Mouse (Mus musculus): ENCODE data around the gene Rbfox2. TPM values are rescaled to one million over a fixed set of nuclear protein-coding genes. Genes with fewer than 3 reads are reported as not detected.

Rbfox2 gene
- polyA plus RNA-seq, 1 experiment = 6.1 TPM

DNA sequence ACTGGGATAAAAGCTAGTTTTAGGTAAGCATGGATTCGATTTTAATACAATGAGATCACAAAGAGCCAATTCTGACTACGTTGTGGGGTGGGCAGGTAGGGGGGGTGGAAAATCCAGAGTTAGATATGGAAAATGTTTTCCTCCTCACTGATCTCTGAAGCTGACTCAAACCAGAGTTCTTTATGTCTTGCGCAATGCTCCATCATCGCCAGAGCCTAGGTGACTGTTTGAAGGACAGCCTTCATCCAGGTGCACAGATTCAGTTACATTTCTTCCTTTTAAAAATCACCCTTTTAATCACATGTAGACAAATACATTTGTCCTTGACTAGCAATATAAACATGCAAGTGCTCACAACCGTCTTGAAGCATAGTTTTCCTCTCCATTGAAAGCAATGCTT, 62.2 kb downstream of the Rbfox2 start:
- WGBS = 70% methylated on average over 5 of the region's 5 CpGs
- Histone ChIP-seq H3K27ac (ENCODE audit: control insufficient read depth, insufficient read depth, low read depth, low read length, poor library complexity) (no peak overlapping the region), H3K4me1 (ENCODE audit: control insufficient read depth, insufficient read depth, low read length) (no peaks in the 10 kb centered on the region; the same call in 1 of the 2 replicates), H3K4me3 (replicated peaks; ENCODE audit: control insufficient read depth, low read depth, low read length) (no peak overlapping the region)
- TF ChIP-seq POLR2A (IDR thresholded peaks at IDR 0.05; ENCODE audit: borderline replicate concordance, control insufficient read depth, low read depth, low read length) (no peak), CTCF (IDR thresholded peaks at IDR 0.05; ENCODE audit: control insufficient read depth, insufficient read depth, low read length) (no peak)

- WGBS = 77% methylated on average over 5 of the region's 5 CpGs
- Histone ChIP-seq H3K4me1 (ENCODE audit: control insufficient read depth, insufficient read depth, low read length) (no peaks in the 10 kb centered on the region; the same call in 1 of the 2 replicates), H3K4me3 (replicated peaks; ENCODE audit: control insufficient read depth, low read depth, low read length) (no peak overlapping the region), H3K27ac (ENCODE audit: control insufficient read depth, insufficient read depth, low read depth, low read length, poor library complexity) (no peak overlapping the region)
- no peak for TF ChIP-seq CTCF (IDR thresholded peaks at IDR 0.05; ENCODE audit: control insufficient read depth, insufficient read depth, low read length)
- no peak for TF ChIP-seq POLR2A (IDR thresholded peaks at IDR 0.05; ENCODE audit: borderline replicate concordance, control insufficient read depth, low read depth, low read length)
These were observed 62.8 kb downstream of the Rbfox2 start for GRCm38 (mm10) chr15:77243876-77244560.

DNA sequence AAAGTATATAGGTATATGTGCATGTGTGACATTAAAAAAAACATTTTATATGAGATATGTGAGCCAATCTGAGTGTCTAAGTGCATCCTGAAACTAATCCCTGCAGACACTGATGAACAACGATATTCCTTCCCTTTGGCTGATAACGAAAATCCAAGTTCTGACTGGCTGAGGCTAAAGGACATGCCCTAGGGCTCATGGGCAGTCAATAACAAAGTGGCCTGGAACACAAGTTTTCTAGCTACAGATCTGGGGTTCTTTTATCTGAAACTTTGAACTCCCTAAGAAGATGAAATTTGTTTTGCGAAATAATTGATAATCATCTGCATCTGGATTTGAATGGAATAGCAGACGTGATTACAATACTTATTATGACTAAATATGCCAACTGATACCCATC, 66.2 kb downstream of the Rbfox2 start:
- 81% methylated on average over 4 of the region's 4 CpGs for WGBS

DNA sequence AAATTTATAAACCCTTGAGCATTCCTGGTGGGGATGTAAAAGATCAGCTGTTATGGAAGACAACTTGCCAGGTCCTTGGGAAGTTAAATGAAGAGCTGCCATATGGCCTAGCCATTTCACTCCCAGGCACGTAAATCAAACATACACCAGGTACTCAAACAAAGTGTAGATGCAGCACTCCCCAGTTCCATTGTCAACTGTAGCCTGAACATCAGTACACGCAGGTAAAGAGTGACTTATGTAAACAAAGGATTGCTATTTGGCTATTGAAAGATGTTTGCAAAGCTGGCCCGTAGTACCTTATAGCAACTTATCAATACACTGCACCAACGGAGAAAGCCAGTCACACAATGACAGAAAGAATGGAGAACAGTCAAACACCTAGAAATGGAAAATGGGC, 67.2 kb downstream of the Rbfox2 start:
- WGBS = 83% methylated on average over 4 of the region's 4 CpGs
- Histone ChIP-seq H3K4me3 (replicated peaks; ENCODE audit: control insufficient read depth, low read depth, low read length) (no peak overlapping the region), H3K27ac (ENCODE audit: control insufficient read depth, insufficient read depth, low read depth, low read length, poor library complexity) (no peak overlapping the region), H3K4me1 (ENCODE audit: control insufficient read depth, insufficient read depth, low read length) (no peaks in the 10 kb centered on the region; the same call in 1 of the 2 replicates)
- TF ChIP-seq POLR2A (IDR thresholded peaks at IDR 0.05; ENCODE audit: borderline replicate concordance, control insufficient read depth, low read depth, low read length) (no peak), CTCF (IDR thresholded peaks at IDR 0.05; ENCODE audit: control insufficient read depth, insufficient read depth, low read length) (no peak)

More for the DNA sequence above, 66.2 kb downstream of the Rbfox2 start:
- H3K4me3 ChIP-seq (replicated peaks; ENCODE audit: control insufficient read depth, low read depth, low read length) = no peak overlapping the region
- TF ChIP-seq CTCF (IDR thresholded peaks at IDR 0.05; ENCODE audit: control insufficient read depth, insufficient read depth, low read length) (no peak), POLR2A (IDR thresholded peaks at IDR 0.05; ENCODE audit: borderline replicate concordance, control insufficient read depth, low read depth, low read length) (no peak)
- no peak overlapping the region for H3K27ac ChIP-seq (ENCODE audit: control insufficient read depth, insufficient read depth, low read depth, low read length, poor library complexity)
- H3K4me1 ChIP-seq (ENCODE audit: control insufficient read depth, insufficient read depth, low read length) = no peaks in the 10 kb centered on the region; the same call in 1 of the 2 replicates

DNA sequence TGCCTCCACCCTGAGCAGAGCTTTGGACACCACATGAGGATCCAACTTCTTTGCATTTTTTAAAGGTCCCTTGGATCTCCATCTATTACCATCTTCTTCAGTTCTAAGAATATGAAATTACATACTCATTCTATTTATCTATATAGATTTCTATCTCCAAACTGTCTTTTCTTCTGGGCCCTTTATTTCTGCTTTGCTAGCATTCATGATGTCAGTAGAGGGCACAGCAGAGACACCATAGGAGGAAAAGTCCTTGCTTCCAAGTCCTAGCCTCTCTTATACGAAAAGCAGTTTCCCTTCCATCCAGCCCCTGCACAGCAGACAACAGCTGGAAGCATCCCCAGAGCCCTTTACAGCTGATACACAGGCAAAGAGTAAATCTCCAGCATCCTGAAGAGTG, 69.1 kb downstream of the Rbfox2 start:
- H3K27ac ChIP-seq (ENCODE audit: control insufficient read depth, insufficient read depth, low read depth, low read length, poor library complexity) = no peak overlapping the region
- 68% methylated on average over 1 of the region's 1 CpGs for WGBS
- H3K4me1 ChIP-seq (ENCODE audit: control insufficient read depth, insufficient read depth, low read length) = no peaks in the 10 kb centered on the region
- TF ChIP-seq POLR2A (IDR thresholded peaks at IDR 0.05; ENCODE audit: borderline replicate concordance, control insufficient read depth, low read depth, low read length) (no peak), CTCF (IDR thresholded peaks at IDR 0.05; ENCODE audit: control insufficient read depth, insufficient read depth, low read length) (no peak)
- H3K4me3 ChIP-seq (replicated peaks; ENCODE audit: control insufficient read depth, low read depth, low read length) = no peak overlapping the region

DNA sequence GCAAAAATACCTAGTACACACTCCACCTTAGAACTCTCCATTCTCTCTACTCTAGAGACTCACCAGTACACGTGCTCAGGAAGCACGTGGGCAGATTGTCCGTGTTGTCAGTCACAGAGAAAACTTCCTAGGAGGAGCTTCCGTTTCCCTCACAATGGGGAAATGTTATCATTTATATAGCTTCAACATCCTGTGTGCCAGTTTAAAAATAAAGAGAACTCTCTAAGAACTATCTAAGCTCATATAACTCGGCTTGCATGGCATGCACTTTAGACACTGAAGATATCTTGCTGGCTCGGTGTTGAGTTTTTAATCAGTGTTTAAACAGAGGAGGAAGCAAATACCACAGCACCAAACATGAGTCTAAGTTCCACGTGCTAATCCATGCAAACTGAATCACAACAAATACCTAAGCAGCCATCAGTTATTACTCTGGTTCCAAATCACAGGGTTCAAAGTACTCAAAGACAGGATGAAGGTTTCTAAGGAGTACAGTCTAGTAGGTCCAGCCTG, 70.7 kb downstream of the Rbfox2 start:
- no peak for TF ChIP-seq POLR2A (IDR thresholded peaks at IDR 0.05; ENCODE audit: borderline replicate concordance, control insufficient read depth, low read depth, low read length)
- TF ChIP-seq CTCF (IDR thresholded peaks at IDR 0.05; ENCODE audit: control insufficient read depth, insufficient read depth, low read length) = no peak
- Histone ChIP-seq H3K27ac (ENCODE audit: control insufficient read depth, insufficient read depth, low read depth, low read length, poor library complexity) (no peak overlapping the region), H3K4me3 (replicated peaks; ENCODE audit: control insufficient read depth, low read depth, low read length) (no peak overlapping the region), H3K4me1 (ENCODE audit: control insufficient read depth, insufficient read depth, low read length) (no peaks in the 10 kb centered on the region)
- 2% methylated on average over 7 of the region's 7 CpGs for WGBS

DNA sequence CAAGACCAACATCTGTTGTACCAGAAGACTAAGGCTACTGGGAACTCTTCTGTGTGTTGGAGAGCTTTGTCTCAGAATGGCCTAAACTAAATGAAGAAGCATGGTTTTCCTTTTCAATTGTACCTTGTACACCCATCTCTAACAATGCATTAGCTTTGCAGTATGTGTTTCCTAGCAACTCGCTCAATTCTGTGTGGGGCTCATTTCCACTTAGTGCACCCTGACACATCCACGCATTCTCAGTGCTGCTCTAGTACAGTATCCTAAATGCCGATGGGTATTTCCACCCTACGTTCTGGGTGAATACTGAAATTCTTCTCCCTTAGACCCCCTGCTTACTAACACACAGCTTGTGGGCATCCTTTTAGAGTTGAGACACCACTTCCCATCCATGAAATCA, 71.3 kb downstream of the Rbfox2 start:
- TF ChIP-seq POLR2A (IDR thresholded peaks at IDR 0.05; ENCODE audit: borderline replicate concordance, control insufficient read depth, low read depth, low read length) = no peak
- TF ChIP-seq CTCF (IDR thresholded peaks at IDR 0.05; ENCODE audit: control insufficient read depth, insufficient read depth, low read length) = no peak
- no peak overlapping the region for H3K27ac ChIP-seq (ENCODE audit: control insufficient read depth, insufficient read depth, low read depth, low read length, poor library complexity)
- no peaks in the 10 kb centered on the region for H3K4me1 ChIP-seq (ENCODE audit: control insufficient read depth, insufficient read depth, low read length)
- H3K4me3 ChIP-seq (replicated peaks; ENCODE audit: control insufficient read depth, low read depth, low read length) = no peak overlapping the region
- 77% methylated on average over 4 of the region's 4 CpGs for WGBS

DNA sequence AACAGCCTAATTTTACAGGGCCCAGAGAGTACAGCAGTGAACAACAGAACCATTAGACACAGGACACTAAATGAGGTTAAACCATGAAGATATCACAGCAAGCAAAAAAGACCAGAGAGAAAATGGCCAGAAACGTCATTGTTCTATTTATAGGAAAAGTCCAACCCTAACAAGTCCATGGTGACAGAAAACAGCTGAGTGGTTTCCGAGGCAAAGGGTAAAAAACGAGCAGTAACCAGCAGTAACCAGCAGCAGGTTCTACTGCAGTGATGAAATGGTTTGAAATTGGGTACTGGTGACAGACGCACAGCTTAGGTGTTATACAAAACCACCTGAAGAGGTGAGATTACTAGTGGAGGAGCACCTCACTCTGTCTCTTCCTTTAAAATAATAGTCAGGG, 72.5 kb downstream of the Rbfox2 start:
- WGBS = 71% methylated on average over 4 of the region's 4 CpGs
- Histone ChIP-seq H3K27ac (ENCODE audit: control insufficient read depth, insufficient read depth, low read depth, low read length, poor library complexity) (no peak overlapping the region), H3K4me3 (replicated peaks; ENCODE audit: control insufficient read depth, low read depth, low read length) (no peak overlapping the region), H3K4me1 (ENCODE audit: control insufficient read depth, insufficient read depth, low read length) (no peaks in the 10 kb centered on the region)
- TF ChIP-seq CTCF (IDR thresholded peaks at IDR 0.05; ENCODE audit: control insufficient read depth, insufficient read depth, low read length) = no peak
- TF ChIP-seq POLR2A (IDR thresholded peaks at IDR 0.05; ENCODE audit: borderline replicate concordance, control insufficient read depth, low read depth, low read length) = no peak

All from bone marrow, adult 2 months (tissue).